Mouse (Mus musculus) embryonic fibroblast, embryonic 13.5 days (primary cell): ENCODE measurements around the gene Aco2.

Source experiments
- CTCF ChIP-seq: IDR thresholded peaks from 2 replicates; pipeline ENCODE4 v1.5.1; 2011; ENCODE audit warnings: mild to moderate bottlenecking, control low read depth, low read length, moderate library complexity, borderline replicate concordance; ENCODE audit not compliant: insufficient read depth
- POLR2A ChIP-seq: IDR thresholded peaks from 2 replicates; pipeline ENCODE4 v1.6.1; 2011; ENCODE audit warnings: low read depth, mild to moderate bottlenecking, control low read depth, low read length, moderate library complexity

GRCm38 (mm10) chr15:81847861-81848260, 24.2 kb upstream of the Aco2 start:
- no peak for TF ChIP-seq CTCF
- no peak for TF ChIP-seq POLR2A
